Mouse (Mus musculus) hindbrain, embryonic 15.5 days (tissue): ENCODE measurements around the gene Dlx5. TPM values are rescaled to one million over a fixed set of nuclear protein-coding genes. Genes with fewer than 3 reads are reported as not detected.

Source experiments
- ATAC-seq: fragments of 200-750 bp; cut with Nextera tagmentation; 2 replicates; pipeline ENCODE4 v1.8.0; 2017; ENCODE audit warnings: low read depth, moderate number of reproducible peaks, moderate TSS enrichment; ENCODE audit not compliant: low FRiP score
- H3K27ac ChIP-seq: fragments of 300-500 bp; sonication (generic); replicated peaks from 2 replicates; pipeline ENCODE4 v1.5.1; 2015; ENCODE audit warnings: mild to moderate bottlenecking, inconsistent platforms
- H3K27me3 ChIP-seq: fragments of 300-500 bp; sonication (generic); 2 replicates; pipeline ENCODE4 v1.6.1; 2015; ENCODE audit warnings: control low read depth, inconsistent platforms
- H3K36me3 ChIP-seq: fragments of 300-500 bp; sonication (generic); 2 replicates; pipeline ENCODE4 v1.6.1; 2015; ENCODE audit warnings: control low read depth, inconsistent platforms
- H3K4me1 ChIP-seq: fragments of 300-500 bp; sonication (generic); replicated peaks from 2 replicates; pipeline ENCODE4 v1.6.1; 2015; ENCODE audit warnings: control low read depth, inconsistent platforms
- H3K4me2 ChIP-seq: fragments of 300-500 bp; sonication (generic); 2 replicates; pipeline ENCODE4 v1.6.1; 2015; ENCODE audit warnings: moderate library complexity, mild to moderate bottlenecking, inconsistent platforms
- H3K4me3 ChIP-seq: fragments of 300-500 bp; sonication (generic); 2 replicates; pipeline ENCODE4 v1.5.1; 2015; ENCODE audit warnings: mild to moderate bottlenecking, inconsistent platforms
- H3K9ac ChIP-seq: fragments of 300-500 bp; sonication (generic); 2 replicates; pipeline ENCODE4 v1.6.1; 2015; ENCODE audit warnings: inconsistent platforms
- H3K9me3 ChIP-seq: fragments of 300-500 bp; sonication (generic); 2 replicates; pipeline ENCODE4 v1.6.1; 2016; ENCODE audit warnings: control low read depth, inconsistent platforms
- WGBS: fragments of 180-500 bp; shearing (Covaris S2); methylation state at CpG from one replicate; pipeline ENCODE4 v1.1.7; 2015; 5-methylcytosine and 5-hydroxymethylcytosine counted together
- polyA plus RNA-seq: library from polyadenylated mRNA; unstranded; fragments of >200 nt; fragmentation: Nextera tagmentation; extraction: Ambion mirVana; gene quantifications from 2 replicates; pipeline ENCODE4 v1.2.1, GENCODE M21; 2015

Dlx5 gene
- polyA plus RNA-seq, 1 experiment from 2014 or later, result 2.0 TPM

DNA sequence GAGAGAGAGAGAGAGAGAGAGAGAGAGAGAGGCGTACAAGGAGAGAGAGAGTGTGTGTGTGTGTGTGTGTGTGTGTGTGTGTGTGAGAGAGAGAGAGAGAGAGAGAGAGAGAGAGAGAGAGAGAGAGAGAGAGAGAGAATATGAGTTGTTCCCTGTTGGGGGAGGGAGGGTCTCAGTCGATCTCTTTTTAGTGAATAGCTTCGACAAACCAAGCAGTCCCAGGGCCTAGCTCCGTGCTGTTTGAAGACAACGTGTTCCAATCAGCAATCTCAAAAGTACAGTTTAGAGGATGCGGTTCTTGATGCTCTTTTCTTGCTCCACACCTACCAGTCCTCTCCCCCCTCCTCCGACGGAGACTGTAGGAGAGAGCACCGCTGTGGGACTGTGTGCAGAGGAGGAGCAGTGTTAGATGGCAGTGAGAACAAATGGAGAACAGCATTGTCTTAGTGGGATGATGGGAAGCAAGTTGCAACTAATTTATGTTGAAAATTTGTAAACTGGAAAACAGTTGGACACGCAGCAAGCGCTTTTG is 447 bp upstream of the Dlx5 start:
- peak overlapping the region; percentile 39 for H3K4me3 ChIP-seq
- H3K27ac ChIP-seq, result no peak overlapping the region
- WGBS, result 7% methylated on average over 10 of the region's 11 CpGs
- no peaks in the 10 kb centered on the region for H3K9me3 ChIP-seq
- H3K27me3 ChIP-seq, result peaks cover 64% of the 10 kb centered on the region
- H3K36me3 ChIP-seq, result no peaks in the 10 kb centered on the region
- no peak overlapping the region for H3K9ac ChIP-seq
- no peak for ATAC-seq
- H3K4me1 ChIP-seq, result peaks cover 12% of the 10 kb centered on the region
- H3K4me2 ChIP-seq, result peak overlapping the region; percentile 72

DNA sequence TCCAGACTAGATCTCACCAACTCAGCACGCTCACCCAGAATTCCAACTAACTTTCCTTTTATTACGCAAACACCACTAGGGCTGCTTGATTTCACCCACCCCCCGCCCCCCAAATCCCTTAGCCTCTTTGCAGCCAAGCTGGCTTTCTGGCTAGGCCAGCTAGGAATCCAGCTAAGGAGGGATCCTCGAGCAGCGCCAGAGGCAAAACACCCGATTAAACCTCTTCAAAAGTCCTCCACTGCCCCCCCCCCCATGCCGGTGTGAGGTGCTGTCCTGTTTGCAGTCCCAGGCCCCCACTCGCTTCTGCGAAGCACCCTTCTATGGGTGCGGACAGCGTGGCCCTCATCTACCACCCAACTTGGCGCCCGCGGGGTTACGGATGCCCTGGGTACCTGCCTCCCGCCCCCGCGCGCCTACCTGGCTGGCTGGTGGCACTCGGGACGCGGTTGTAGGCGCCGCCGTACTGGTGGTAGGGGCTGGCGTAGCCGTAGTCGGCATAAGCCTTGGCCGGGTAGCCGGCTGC is 709 bp downstream of the Dlx5 start:
- WGBS, result under 1% methylated on average over 30 of the region's 30 CpGs

DNA sequence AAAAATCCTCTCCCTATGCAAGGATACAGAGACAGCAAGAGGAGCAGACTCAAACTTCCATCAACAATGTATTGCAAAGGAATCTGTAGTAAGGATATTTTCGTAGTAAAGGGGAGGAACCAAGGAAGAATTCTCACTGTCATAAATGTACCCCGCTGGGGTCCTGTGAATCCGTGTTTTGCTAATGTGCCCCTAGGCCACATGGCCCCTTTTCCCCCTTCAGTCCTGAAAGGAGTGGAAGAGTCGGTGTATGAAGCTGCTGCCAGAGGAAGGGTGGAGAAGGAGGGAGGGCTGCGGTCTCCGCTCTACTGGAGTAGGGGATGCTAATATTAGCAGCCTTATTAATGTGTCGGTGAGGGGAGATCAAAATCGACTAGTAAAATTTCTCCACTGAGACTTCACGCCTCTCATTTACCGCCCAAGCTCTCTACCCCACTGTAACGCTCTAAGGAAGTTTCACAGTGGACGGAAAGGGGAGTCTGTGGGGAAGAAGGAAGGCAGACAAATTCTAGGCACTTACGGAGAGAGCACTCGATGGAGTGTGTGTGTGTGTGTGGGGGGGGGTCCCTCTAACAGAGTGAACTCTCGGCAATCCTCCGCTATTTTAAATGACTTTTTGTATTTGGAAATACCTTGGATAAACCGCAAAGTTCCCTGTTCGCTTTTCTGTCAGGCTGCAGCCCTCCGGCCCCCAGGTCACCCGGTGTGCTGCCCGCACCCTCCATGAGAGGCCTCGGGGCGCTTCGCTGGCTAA is 1.3 kb downstream of the Dlx5 start:
- ATAC-seq, result no peak
- Histone ChIP-seq H3K27me3 (peaks cover 79% of the 10 kb centered on the region), H3K9ac (no peak overlapping the region), H3K27ac (no peak overlapping the region), H3K36me3 (no peaks in the 10 kb centered on the region), H3K4me3 (peak overlapping the region; percentile 39; the same call in 1 of the 2 replicates), H3K4me2 (peak overlapping the region; percentile 72; the same call in 1 of the 2 replicates), H3K9me3 (no peaks in the 10 kb centered on the region), H3K4me1 (peaks cover 12% of the 10 kb centered on the region)
- WGBS, result 1% methylated on average over 24 of the region's 24 CpGs

More for the DNA sequence above, 709 bp downstream of the Dlx5 start:
- H3K27ac ChIP-seq, result no peak overlapping the region
- peak overlapping the region; percentile 72 for H3K4me2 ChIP-seq
- peaks cover 73% of the 10 kb centered on the region for H3K27me3 ChIP-seq
- H3K9ac ChIP-seq, result 0 out of 2 replicates have a peak overlapping the region, but pooled peaks have one; percentile 0
- no peaks in the 10 kb centered on the region for H3K36me3 ChIP-seq
- no peaks in the 10 kb centered on the region for H3K9me3 ChIP-seq
- 0 out of 2 replicates have a peak, but pooled peaks have one; percentile 13 for ATAC-seq
- peak overlapping the region; percentile 39 for H3K4me3 ChIP-seq
- H3K4me1 ChIP-seq, result peaks cover 12% of the 10 kb centered on the region

DNA sequence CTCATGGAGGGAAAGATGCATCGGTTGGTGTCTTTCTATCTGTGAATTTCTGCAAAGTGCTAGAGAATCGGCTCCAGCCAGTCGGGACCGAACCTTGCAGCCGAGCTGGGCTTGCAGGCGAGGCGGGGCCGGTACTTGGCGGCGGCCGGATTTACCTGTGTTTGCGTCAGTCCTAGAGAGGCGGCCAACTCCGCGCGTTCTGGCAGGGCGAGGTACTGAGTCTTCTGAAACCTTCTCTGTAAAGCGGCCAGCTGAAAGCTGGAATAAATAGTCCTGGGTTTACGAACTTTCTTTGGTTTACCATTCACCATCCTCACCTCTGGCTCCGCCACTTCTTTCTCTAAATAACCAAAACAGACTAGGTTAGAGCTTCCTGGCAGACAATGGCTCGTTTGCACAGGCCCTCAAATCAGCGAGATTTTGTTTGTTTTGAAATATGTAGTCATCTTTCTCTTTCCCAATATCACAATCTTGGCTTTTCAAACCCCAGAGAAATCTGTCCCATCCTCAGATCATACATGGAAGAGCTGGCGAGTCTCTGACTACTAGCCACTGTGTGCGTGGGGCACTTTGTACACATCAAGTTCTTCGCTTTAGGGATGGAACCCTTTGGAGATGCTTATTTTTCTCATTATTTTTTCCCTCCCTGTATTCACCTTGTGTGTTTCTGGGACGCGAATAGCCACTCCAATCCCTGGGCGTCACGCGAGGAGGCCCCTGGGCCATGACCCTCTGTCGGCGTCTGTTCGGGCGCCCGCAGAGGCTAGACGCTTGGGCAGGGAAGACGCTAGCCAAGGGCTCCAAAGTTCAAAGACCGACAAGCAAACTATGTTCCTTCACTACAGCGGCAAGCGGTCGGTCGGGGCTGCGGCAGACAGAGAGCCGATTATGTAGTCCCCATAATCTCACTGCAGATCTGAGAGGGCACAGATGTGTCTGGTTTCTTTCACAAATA is 2.2 kb downstream of the Dlx5 start:
- no peaks in the 10 kb centered on the region for H3K9me3 ChIP-seq
- no peaks in the 10 kb centered on the region for H3K36me3 ChIP-seq
- ATAC-seq, result no peak
- peaks cover 12% of the 10 kb centered on the region for H3K4me1 ChIP-seq
- H3K4me2 ChIP-seq, result no peak overlapping the region
- no peak overlapping the region for H3K27ac ChIP-seq
- no peak overlapping the region for H3K9ac ChIP-seq
- H3K27me3 ChIP-seq, result peaks cover 82% of the 10 kb centered on the region
- H3K4me3 ChIP-seq, result no peak overlapping the region
- 2% methylated on average over 44 of the region's 44 CpGs for WGBS

DNA sequence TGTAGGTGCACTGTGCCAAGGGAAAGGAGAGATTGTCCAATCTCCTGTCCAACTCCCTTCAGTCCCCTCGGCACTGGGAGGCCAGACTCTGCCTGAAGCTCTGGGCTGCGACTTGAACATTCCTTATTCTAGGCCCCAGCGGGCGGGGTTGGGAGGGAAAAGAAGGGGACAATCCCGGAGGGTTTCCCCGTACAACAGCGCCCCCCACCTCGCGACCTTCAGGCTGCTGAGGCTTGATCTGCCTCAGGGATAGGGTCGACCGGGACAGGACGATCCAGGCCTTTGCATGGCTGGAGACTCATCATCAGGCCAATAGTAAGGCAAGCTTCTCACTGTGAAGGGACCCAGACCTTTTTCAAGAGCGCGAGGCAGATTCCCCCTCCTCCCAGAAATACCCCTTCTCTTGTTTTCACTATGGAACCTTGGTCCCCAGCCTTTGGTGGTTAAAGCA is 3.0 kb downstream of the Dlx5 start:
- Histone ChIP-seq H3K27me3 (peaks cover 85% of the 10 kb centered on the region), H3K9ac (no peak overlapping the region), H3K9me3 (no peaks in the 10 kb centered on the region), H3K4me3 (no peak overlapping the region), H3K4me2 (no peak overlapping the region), H3K27ac (no peak overlapping the region), H3K4me1 (peaks cover 12% of the 10 kb centered on the region), H3K36me3 (no peaks in the 10 kb centered on the region)
- no peak for ATAC-seq
- 0% methylated on average over 12 of the region's 14 CpGs for WGBS

DNA sequence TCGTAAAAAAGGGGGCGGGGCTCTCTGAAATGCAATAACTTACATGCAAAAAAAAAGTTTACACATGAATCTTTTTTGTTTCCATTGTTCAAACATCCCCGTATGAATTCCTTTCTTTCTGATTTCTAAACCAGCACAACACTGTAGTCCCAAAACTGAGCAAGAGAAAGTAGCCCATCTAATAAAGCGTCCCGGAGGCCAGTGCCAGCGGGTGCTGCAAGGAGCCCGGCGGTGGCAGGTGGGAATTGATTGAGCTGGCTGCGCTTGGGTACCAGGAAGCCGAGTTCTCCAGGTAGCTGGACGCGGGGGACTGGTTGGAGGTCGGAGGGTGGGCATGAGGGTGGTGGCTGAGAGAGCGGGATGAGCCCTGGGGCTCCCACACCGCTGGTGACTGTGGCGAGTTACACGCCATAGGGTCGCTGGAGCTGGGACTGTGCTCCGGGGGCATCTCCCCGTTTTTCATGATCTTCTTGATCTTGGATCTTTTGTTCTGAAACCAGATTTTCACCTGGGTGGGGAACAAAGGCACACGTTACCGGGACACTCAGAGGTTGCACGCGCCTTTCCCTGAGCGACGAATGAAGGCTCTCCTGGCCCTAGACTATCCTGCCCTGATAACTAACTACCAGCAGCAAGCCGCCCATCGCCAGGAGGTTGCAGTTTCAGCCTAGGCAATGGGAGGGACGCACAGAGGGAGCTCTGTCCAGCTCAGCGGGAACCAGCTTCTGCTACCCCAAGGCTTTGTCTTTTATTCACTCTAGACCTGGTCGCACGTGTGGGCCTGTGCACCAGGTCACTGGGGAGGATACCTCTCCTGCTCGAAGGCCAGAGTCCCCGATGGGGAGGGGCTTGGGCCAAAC is 3.7 kb downstream of the Dlx5 start:
- H3K4me3 ChIP-seq, result no peak overlapping the region
- H3K27me3 ChIP-seq, result peaks cover 84% of the 10 kb centered on the region
- no peaks in the 10 kb centered on the region for H3K9me3 ChIP-seq
- H3K4me1 ChIP-seq, result peaks cover 12% of the 10 kb centered on the region
- no peak overlapping the region for H3K27ac ChIP-seq
- 2% methylated on average over 34 of the region's 34 CpGs for WGBS
- H3K9ac ChIP-seq, result no peak overlapping the region
- H3K4me2 ChIP-seq, result no peak overlapping the region
- no peaks in the 10 kb centered on the region for H3K36me3 ChIP-seq
- ATAC-seq, result no peak

DNA sequence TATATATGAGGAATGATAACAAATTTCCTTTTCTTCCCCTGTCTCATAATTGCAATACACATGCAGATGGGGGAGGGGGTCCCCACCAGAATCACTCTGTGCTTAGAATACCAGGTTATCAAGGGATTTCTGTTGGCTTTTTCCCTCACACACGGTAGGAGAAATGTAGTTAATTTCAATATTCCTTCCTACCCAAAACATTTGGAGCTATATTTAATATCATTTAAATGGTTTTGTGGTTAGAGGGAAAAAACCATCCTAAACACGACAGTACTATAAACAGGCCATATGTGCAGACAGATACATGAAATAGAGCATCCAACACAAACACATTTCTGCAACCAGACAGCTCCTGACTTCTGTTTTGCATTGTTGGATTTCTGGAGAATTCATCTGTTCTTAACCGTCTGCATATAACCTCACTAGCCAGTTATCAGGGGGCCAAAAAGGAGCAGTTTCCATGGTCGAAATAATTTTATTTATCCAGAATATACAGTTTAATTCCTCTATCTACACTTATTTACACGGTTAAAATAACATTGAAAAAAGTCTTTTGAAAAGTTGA is 4.5 kb downstream of the Dlx5 start:
- no peak overlapping the region for H3K4me3 ChIP-seq
- H3K27me3 ChIP-seq, result peaks cover 84% of the 10 kb centered on the region
- H3K27ac ChIP-seq, result no peak overlapping the region
- no peaks in the 10 kb centered on the region for H3K9me3 ChIP-seq
- peaks cover 12% of the 10 kb centered on the region for H3K4me1 ChIP-seq
- H3K36me3 ChIP-seq, result no peaks in the 10 kb centered on the region
- H3K4me2 ChIP-seq, result no peak overlapping the region
- ATAC-seq, result no peak
- no peak overlapping the region for H3K9ac ChIP-seq
- 9% methylated on average over 5 of the region's 5 CpGs for WGBS

DNA sequence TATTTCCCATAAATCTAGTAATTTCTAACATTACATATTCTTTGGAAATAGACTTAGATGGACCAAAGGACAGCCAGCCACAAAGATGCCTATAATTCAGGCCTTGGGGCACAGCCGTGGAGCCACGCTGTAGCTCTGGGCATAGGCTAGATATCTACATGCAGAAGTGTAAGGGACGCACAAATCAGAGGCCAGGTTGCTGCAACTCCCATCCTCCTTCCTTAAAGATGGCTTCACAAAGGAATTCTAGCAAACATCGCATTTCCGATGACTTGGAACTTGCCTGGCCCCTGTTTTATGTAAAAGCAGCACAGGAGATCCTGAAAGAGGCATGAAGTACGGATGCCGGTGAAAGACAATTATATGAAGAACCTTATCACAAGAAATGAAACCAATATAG is 5.2 kb downstream of the Dlx5 start:
- H3K27me3 ChIP-seq, result peaks cover 87% of the 10 kb centered on the region
- WGBS, result 7% methylated on average over 7 of the region's 7 CpGs
- no peak overlapping the region for H3K4me3 ChIP-seq
- no peak overlapping the region for H3K9ac ChIP-seq
- H3K36me3 ChIP-seq, result no peaks in the 10 kb centered on the region
- H3K27ac ChIP-seq, result no peak overlapping the region
- peaks cover 10% of the 10 kb centered on the region for H3K4me1 ChIP-seq
- H3K9me3 ChIP-seq, result no peaks in the 10 kb centered on the region
- no peak overlapping the region for H3K4me2 ChIP-seq
- ATAC-seq, result no peak

DNA sequence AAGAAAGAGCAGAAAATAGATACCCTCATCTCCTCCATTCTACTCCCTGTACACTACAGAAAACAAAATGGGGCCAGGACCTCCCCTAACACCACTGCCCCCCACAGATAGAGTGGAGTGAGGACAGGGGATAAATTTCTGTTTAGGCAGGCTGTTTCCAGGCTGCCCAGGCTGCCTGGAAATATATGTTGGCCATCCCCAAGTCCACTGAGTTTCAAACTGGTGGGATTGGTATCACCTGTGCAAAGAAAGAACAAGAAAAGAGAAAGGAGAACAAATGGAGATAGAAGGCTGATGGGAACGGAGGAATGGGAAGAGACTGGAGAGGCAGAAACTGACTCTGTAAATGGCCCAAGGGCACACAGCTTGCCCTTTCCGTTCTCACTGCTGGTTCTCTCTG is 5.7 kb downstream of the Dlx5 start:
- 6% methylated on average over 2 of the region's 2 CpGs for WGBS
- H3K4me2 ChIP-seq, result no peak overlapping the region
- no peak overlapping the region for H3K9ac ChIP-seq
- H3K4me3 ChIP-seq, result no peak overlapping the region
- H3K9me3 ChIP-seq, result no peaks in the 10 kb centered on the region
- peaks cover 5% of the 10 kb centered on the region for H3K4me1 ChIP-seq
- H3K27ac ChIP-seq, result no peak overlapping the region
- H3K27me3 ChIP-seq, result peaks cover 87% of the 10 kb centered on the region
- no peaks in the 10 kb centered on the region for H3K36me3 ChIP-seq
- ATAC-seq, result no peak

DNA sequence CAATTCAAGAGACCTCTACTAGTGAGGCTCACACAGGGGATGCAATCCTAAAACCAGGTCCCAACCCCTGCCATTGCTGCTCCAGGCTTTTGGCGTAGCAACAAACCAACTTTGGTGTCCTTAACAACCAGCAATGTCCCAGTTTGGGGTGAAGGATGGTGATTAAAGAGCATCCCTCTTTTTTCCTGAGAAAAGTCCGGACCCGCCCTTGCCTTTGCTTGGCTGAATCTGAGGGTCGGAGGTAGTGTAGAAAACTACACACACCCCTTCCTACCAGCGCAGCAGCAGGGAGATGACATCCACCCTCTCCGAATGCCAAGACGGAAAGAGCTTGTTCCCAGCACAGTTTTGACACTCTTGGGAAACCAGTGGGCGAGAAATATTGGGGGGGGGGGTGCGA is 6.2 kb downstream of the Dlx5 start:
- Histone ChIP-seq H3K4me2 (no peak overlapping the region), H3K27me3 (peaks cover 88% of the 10 kb centered on the region)
- 1% methylated on average over 9 of the region's 9 CpGs for WGBS

DNA sequence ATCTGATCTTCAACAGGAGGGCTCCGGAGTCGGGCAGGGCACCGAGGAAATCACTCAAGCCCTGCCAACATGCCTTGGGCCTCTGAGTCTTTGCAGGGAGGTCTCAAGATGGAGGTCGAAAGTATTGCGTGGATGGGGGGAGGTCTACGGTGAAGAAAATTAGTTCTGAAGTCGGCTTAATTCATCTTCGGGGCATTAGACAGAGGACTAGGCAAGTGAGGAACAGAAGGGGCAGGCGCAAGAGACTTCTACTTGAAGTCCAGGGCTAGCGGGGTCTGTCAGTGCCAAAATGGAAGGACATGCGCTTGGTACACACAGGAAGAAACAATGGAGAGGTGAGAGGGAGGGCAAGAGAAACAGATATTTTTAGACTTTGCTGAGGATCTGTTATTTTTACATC is 6.7 kb downstream of the Dlx5 start:
- H3K27ac ChIP-seq, result no peak overlapping the region
- no peaks in the 10 kb centered on the region for H3K9me3 ChIP-seq
- H3K36me3 ChIP-seq, result no peaks in the 10 kb centered on the region
- H3K9ac ChIP-seq, result no peak overlapping the region
- no peak overlapping the region for H3K4me2 ChIP-seq
- no peak overlapping the region for H3K4me3 ChIP-seq
- no peaks in the 10 kb centered on the region for H3K4me1 ChIP-seq
- ATAC-seq, result no peak
- under 1% methylated on average over 11 of the region's 11 CpGs for WGBS
- peaks cover 89% of the 10 kb centered on the region for H3K27me3 ChIP-seq

More for the DNA sequence above, 6.2 kb downstream of the Dlx5 start:
- Histone ChIP-seq H3K4me1 (no peaks in the 10 kb centered on the region), H3K9me3 (no peaks in the 10 kb centered on the region), H3K36me3 (no peaks in the 10 kb centered on the region), H3K9ac (no peak overlapping the region), H3K27ac (no peak overlapping the region), H3K4me3 (no peak overlapping the region)
- ATAC-seq, result no peak
